Comparison of ENCODE assay signal across 30 mouse cellular contexts in the genomic region with DNA sequence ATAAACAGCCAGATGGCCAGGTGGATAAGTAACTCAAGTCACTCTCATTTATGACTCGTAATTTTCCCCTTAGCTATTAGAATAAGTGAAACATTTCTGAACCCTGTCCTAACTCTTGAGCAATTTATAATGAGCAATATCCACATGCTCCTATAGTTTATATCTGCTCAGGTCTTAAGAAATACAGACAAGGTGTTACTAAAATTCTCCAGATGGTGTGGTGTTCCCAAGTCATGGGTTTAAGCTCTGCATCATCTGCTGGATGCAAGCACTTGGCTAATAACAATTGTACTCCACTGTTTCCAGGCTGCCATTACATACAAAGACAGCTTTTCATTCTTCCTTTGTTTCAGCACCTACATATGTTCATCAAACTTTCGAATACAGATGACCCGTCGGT. TPM values are rescaled to one million over a fixed set of nuclear protein-coding genes. Genes with fewer than 3 reads are reported as not detected.
"Had no signal": no experiment of that assay in that cellular context is flagged by ENCODE, and none has a peak within 500 bp of the region (broad histone marks: within the 10 kb centered on the region; RNA-seq: fewer than 3 reads in every experiment).

No protein-coding gene starts in this region.

- H3K9ac ChIP-seq: heart, embryonic 13.5 days; heart, embryonic 15.5 days; hindbrain, embryonic 12.5 days; hindbrain, embryonic 14.5 days; intestine, embryonic 15.5 days; limb, embryonic 12.5 days; liver, embryonic 13.5 days had no signal

- H3K4me3 ChIP-seq: heart, adult 2 months; heart, embryonic 13.5 days; heart, embryonic 15.5 days; hindbrain, embryonic 10.5 days; hindbrain, embryonic 12.5 days; intestine, embryonic 15.5 days; layer of hippocampus, adult 2 months; left cerebral cortex, adult 2 months; limb, embryonic 10.5 days; limb, embryonic 12.5 days; liver, embryonic 13.5 days had no signal

- DNase-seq: gastrocnemius, postnatal 14 days; gastrocnemius, postnatal 36 days; heart, adult 2 months; heart, postnatal 14 days; heart, postnatal 36 days; kidney, adult 18-20 months; kidney, adult 8-10 months; kidney, postnatal 10 days; kidney, postnatal 25 days; kidney, postnatal 4 days; liver; liver, embryonic 13.5 days had no signal

- H3K9me3 ChIP-seq: heart, embryonic 13.5 days; heart, embryonic 15.5 days; hindbrain, embryonic 10.5 days; hindbrain, embryonic 12.5 days; intestine, embryonic 15.5 days; limb, embryonic 10.5 days; limb, embryonic 12.5 days; liver, embryonic 13.5 days had no signal

- H3K27ac ChIP-seq: heart, adult 2 months; heart, embryonic 13.5 days; heart, embryonic 15.5 days; hindbrain, embryonic 10.5 days; hindbrain, embryonic 12.5 days; hindbrain, embryonic 14.5 days; intestine, embryonic 15.5 days; layer of hippocampus, adult 2 months; left cerebral cortex, adult 2 months; limb, embryonic 10.5 days; limb, embryonic 12.5 days; liver, embryonic 13.5 days had no signal

- H3K4me1 ChIP-seq: heart, embryonic 13.5 days; heart, embryonic 15.5 days; hindbrain, embryonic 10.5 days; hindbrain, embryonic 12.5 days; intestine, embryonic 15.5 days; limb, embryonic 10.5 days; liver, embryonic 13.5 days had no signal

- ATAC-seq: hindbrain, embryonic 16.5 days; inflammation-experienced regulatory T-cells, adult 6 months; intestine, embryonic 15.5 days; intestine, postnatal 0 days had no signal

- H3K4me2 ChIP-seq: heart, embryonic 11.5 days; heart, embryonic 13.5 days; heart, embryonic 15.5 days; hindbrain, embryonic 12.5 days; hindbrain, embryonic 14.5 days; intestine, embryonic 15.5 days; limb, embryonic 12.5 days; liver, embryonic 11.5 days; liver, embryonic 13.5 days had no signal

- H3K36me3 ChIP-seq: heart, embryonic 15.5 days; hindbrain, embryonic 10.5 days; hindbrain, embryonic 12.5 days; intestine, embryonic 15.5 days; liver, embryonic 13.5 days had no signal

- H3K27me3 ChIP-seq: heart, embryonic 13.5 days; heart, embryonic 15.5 days; hindbrain, embryonic 12.5 days; intestine, embryonic 15.5 days; limb, embryonic 12.5 days; liver, embryonic 13.5 days had no signal

RNA-seq across cellular contexts. Expression of a gene that starts 46.9 kb away (rescaled TPM):
- polyA plus RNA-seq: heart, adult 2 months; heart, embryonic 11.5 days; heart, embryonic 13.5 days; heart, embryonic 15.5 days; heart, postnatal 0 days; hindbrain, embryonic 10.5 days; hindbrain, embryonic 12.5 days; hindbrain, embryonic 14.5 days; hindbrain, embryonic 16.5 days; inflammation-experienced regulatory T-cells, adult 6 months; kidney, embryonic 14.5 days; kidney, embryonic 16.5 days; limb, embryonic 10.5 days; limb, embryonic 12.5 days had no signal
